Mouse (Mus musculus) E14TG2a.4 (cell line): Measurements from ENCODE around the gene Gars.

Source experiments
- CTCF ChIP-seq: conservative IDR thresholded peaks from 2 replicates; pipeline ENCODE4 v1.5.1; 2014; ENCODE audit warnings: low read length
- NANOG ChIP-seq: IDR thresholded peaks from 2 replicates; pipeline ENCODE4 v1.6.1; 2014; ENCODE audit warnings: borderline replicate concordance, low read length, mixed read lengths

DNA sequence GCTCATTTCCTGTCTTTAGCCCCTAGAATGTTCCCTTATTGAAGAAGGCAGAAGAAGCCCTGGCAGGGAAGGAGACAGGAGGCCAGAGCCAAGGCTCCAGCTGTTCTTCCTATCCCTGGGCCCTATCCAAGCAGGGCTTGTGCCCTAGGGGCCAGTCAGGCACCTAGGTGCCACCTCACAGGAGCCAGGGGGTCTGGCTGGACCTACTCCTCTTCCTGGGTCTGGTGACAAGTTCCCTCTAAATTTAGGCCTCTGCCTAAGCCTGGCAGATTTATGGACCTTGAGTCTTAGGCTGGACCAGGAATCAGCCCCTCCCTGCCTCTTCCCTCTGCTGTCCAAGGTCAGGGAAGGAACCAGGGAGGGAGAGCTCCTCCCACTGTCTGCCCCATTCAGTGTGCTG is 90.6 kb downstream of the Gars start:
- TF ChIP-seq CTCF, result no peak
- TF ChIP-seq NANOG, result no peak
